In the genomic region with DNA sequence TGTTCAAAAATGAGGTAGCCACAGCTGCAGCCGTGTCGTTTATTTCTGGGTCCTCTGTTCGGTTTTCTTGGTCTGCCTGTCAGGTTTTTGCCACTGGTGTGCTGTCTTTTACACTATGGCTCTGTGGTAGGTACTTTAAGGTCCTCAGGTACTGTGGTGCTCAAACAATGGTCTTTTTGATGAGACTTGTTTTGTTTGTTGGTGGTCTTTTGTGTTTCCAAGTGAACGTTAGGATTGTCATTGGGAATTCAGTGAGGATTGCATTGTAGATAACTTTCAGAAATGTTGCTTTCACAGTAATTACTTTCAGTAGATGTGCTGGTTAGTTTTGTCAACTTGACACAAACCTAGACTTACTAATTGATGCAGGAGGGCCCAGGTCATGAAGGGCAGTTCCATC, we compare ENCODE assay signal across 16 mouse cellular contexts.
"Had no signal": no experiment of that assay in that cellular context is flagged by ENCODE, and none has a peak within 500 bp of the region (broad histone marks: within the 10 kb centered on the region; RNA-seq: fewer than 3 reads in every experiment).

No protein-coding gene starts in this region.

- H3K9me3 ChIP-seq: neural tube, embryonic 13.5 days; neural tube, embryonic 15.5 days; stomach, embryonic 15.5 days had no signal

- DNase-seq: retina, postnatal 1 day; right cerebral cortex, adult 18-20 months; right cerebral cortex, postnatal 14 days; right cerebral cortex, postnatal 25 days; right cerebral cortex, postnatal 4 days; spleen, adult 18-20 months; thymus, adult 18-20 months; thymus, adult 2 months; thymus, postnatal 14 days; thymus, postnatal 25 days; thymus, postnatal 36 days; thymus, postnatal 4 days had no signal

- H3K9ac ChIP-seq: neural tube, embryonic 13.5 days; neural tube, embryonic 15.5 days; stomach, embryonic 15.5 days had no signal

- H3K27ac ChIP-seq: neural tube, embryonic 13.5 days; neural tube, embryonic 15.5 days; stomach, embryonic 15.5 days; stomach, postnatal 0 days had no signal

- H3K4me3 ChIP-seq: neural tube, embryonic 13.5 days; neural tube, embryonic 15.5 days; stomach, embryonic 15.5 days had no signal
